Mouse (Mus musculus) MN1 (cell line): ENCODE data around the gene Slc16a10.

Experiments used
- DNase-seq: peaks from one replicate; pipeline ENCODE4 v3.0.0-alpha.2; 2016; ENCODE audit warnings: low spot score

Gene Slc16a10

DNA sequence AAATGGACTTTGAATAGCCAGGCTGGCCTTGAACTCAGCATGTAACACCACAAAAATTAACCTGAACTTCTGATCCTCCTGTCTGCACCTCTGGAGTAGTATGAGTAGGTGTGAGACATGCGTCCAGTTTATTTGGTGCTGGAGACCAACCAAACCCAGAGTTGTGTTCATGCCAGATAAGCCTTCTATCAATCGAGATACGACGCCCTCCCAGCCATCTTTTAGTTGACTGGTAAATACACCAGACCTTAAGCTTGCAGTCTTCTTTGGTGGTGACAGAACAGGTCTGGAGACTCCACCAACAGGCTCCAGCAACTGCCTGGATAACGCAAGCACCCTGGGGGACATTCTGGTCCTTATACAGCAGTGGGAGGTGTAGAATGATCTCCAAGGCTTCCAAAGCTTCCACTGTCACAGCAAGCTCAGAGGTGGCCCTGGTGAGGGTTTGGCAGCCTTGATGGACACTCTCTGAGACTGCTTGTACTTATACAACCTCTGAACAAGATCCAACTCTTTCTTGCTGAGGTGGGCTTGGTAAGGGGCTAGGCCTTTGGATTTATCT, 7.6 kb upstream of the Slc16a10 start:
- DNase-seq, result no peak

DNA sequence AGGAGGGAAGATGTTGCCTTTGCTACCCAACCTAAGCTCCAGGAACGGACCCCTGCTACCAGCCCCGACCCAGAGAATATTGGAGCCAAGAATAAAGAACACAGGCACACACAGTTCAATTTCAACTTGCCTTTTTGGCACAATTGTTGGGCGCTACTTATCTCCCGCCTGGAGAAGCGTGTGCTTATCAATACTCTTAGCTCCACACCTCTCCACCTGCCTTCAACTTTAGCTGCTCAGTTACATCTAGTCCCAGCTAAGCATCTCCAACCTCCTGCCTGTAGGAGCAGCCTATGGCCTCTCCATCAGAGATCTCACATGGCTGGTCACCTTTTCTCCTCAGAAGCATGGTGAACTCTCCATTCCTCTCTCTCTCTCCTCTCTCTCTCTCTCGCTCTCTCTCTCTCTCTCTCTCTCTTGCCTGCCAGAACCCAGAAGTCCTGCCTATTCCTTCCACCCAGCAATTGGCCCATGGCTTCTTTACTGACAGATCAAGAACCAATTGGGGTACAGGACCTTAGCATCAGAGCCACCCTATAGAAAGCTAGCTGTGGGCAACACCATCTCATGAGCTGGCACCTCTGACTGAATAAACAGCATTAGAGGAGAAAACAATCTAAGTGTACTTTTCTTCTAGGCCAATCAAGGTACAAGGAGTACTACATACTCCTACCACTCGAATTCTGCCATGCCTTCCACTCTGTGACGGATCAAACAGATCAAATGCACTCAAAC, 5.4 kb upstream of the Slc16a10 start:
- DNase-seq, result no peak

DNA sequence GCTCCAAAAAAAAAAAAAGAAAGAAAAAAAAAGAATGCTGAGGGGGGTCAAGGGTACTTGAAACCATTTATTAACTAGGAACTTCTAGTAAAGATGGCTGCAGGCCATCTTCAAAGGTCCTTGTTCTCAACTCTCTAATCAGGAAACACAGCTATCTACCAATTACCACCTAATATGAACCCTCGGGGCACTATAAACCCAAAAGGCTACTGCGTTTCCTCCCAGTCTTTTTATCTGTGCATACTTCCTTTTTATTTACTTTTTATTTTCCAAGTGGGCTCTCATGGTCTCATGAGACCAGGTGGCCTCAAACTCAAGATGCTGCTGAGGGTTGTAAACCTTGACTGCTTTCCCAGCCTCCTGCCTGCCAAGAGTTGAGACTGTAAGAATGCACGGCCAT, 4.4 kb upstream of the Slc16a10 start:
- DNase-seq, result no peak

DNA sequence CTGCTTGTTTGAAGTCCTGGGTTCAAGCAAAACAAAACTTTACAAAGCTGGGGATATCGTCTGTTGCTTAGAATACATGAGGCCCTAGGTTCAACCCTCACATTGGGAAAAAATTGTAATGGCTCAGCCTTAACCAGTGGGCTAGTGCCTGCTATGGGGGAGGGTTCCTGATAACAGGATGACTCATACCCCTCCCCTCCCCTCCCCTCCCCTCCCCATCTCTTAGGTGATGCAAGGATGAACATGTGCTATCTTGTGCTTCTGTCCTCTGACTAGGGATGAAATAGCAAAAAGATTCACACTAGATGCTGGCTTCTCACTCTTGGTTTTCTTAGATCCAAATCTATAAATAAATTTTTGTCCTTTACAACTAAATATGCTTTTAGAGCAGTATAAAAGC, 2.8 kb upstream of the Slc16a10 start:
- no peak for DNase-seq

DNA sequence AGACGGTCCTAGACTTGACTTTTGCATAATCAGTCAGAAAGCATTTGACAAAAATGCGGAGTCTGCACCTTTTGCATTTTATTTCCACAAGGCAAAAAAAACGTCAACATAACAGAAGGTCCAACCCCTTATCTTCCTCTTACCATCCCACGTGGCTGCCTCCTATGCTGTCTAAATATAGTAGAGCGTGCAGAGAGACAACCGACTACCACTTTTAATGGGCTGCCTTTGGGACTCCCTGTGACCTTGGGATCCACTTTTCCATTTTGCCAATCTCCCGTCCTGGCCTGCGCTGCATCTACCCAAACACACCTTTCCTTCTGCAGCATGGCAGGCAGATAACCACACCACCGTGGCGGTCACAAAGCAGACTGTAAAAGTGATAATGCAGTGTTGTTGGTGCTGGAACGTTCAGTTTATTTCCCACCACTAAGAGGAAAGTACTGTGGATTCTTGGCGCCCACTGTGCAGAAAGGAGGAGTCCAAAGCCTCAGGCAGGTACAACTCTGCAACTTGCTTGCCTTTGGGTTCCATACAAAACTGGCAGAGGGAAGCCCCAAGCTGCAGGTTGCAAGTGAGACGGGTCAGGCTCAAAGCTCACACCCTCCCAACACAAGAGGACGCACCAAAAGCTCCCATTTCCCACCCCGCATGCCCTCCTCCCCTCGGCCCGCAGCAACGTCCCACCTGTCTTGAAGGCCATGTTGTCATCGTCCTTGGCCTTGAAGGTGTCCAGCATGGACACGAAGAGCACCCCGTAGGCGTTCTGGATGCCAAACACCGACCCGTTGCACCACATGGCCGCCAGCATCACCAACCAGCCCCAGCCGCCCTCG, 824 bp downstream of the Slc16a10 start:
- no peak for DNase-seq

DNA sequence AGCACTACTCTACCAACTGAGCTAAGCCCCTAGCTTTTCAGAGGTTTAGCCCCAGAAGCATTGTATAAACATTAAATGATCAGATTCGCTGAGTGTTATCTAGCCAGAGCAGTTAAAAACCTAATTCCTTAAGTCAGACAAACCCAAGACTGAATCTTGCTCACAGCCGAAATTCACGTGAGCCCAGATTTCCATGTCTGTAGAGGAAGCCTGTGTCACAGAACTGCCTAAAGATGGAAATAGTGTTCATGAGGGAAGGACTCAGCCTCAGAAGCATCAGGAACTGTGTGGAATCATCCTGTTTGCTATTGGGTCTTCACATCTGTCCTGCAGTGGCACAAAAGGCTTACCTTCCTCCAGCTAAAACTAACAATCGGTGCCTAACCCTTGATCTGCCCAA, 2.4 kb downstream of the Slc16a10 start:
- DNase-seq, result no peak

DNA sequence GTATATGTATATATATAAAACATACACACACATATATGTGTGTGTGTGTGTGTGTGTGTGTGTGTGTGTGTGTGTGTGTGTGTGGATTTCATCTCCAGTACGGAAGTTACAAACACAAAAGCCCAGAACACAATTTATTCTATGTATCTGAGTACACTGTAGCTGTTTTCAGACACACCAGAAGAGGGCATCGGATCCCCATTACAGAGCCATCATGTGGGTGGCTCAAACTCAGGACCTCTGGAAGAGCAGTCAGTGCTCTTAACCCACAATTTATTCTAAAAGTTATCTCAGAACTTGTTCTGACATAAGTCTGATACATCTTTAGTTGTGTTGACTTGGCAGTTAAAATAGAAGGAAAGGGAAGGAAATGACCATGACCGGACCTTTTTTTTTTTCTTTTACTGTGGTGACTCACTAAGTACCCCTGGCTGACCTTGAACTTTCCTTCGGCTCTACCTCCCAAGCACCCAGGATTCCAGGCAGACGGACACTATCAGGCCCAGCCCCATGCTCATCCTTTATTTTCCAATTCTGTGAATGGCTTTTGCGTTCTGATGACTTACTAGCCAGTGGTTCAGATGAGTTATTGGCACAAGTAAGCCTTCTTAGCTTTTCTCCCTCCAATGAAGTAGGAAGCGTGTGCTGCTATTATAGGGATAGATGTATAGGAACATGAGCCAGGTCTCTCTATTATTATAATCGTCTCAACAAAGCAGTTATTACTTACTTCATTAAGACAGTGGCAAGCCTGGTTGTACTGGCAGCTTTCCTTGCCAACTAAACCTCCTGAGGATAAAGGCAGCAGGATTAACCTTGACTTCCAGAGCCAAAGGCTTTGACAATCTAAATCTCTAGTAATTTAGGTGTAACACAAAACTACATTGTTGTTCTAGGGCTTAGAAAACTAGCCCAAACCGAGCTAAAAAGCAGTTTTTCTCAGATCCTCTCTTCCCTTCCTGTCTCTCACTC, 6.0 kb downstream of the Slc16a10 start:
- no peak for DNase-seq

DNA sequence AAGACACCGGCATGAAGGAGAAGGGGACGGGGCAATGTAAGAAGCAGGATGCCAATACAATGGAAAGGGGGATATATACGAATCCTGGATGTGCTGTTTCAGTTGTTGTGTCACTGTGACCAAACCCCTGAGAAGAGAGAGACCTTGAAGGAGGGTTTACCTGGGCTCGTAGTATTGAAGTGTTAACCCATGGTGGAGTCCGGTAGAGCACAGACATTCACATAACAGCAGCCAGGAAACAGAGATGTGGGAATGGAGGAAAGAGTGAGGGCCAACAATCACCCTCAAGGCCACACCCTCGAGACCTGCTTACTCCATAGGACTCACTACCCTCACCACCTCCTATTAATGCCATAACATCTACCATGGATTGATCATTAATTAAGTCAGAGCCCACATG, 7.2 kb downstream of the Slc16a10 start:
- DNase-seq, result no peak

DNA sequence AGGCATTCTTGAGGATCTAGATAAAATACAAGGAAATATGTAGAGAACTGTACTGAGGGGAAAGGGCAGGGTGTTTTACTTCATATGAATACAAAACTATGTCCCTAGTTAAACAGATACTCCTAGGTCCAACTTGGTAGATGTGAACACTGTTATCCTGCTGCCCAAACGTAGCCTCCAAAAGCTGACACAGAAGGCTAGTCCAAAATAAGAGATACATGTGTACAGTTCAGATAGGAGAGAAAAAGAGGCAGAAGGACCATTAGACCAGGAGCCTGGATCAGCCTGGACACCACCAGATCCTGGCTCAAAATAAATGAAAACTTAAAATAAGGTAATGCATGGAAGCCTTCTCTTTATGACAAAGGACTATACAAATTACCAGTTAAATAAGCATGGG, 8.4 kb downstream of the Slc16a10 start:
- no peak for DNase-seq

DNA sequence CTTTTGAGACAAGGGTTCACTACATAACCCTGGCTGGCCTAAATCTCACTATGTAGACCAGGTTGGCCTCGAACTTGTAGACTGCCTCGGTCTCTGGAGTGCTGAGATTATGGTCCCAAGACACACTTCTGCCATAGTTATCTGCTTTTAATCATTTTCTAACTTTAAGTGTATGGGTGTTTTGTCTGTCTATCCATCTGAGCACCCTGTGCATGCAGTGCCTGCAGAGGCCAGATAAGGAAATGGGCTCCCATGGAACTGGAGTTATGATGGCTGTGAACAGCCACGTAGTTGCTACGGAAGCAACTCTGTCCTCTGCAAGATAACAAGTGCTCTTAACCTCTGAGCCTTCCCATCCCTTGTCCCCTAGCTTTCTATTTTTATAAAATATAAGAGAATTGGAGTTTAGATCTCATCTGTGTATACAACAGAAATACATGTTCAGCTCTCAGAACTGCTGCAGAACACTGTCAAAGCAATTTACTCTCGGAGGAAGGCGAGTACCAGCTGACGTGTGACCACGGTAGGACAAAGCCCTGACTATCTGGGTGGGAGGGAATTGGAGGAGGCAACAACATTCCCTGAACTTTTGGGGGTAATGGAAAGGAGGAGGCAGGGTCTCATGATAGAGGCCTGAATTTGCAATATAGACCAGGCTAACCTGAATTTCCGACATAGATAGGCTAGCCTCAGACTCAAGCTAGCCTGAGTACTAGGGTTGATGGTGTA, 10.2 kb downstream of the Slc16a10 start:
- no peak for DNase-seq

DNA sequence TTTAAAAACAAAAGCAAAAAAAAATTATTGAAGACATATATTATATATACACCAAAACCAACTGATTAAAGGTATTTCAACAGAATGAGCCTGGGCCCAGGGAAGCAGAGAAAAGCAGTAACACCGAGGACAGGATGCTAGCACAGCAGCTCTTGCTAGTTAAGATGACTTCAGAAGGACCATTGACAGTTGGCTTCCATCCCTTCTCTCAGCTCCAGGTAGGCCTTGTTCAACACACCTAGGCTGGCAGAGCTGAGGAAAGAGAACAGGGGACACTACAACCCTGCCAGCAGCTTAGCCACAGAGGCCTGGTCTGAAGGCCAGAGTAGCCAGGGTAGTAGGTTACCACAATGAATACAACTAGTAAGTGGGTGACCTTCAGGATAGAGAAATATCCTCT, 11.9 kb downstream of the Slc16a10 start:
- no peak for DNase-seq

DNA sequence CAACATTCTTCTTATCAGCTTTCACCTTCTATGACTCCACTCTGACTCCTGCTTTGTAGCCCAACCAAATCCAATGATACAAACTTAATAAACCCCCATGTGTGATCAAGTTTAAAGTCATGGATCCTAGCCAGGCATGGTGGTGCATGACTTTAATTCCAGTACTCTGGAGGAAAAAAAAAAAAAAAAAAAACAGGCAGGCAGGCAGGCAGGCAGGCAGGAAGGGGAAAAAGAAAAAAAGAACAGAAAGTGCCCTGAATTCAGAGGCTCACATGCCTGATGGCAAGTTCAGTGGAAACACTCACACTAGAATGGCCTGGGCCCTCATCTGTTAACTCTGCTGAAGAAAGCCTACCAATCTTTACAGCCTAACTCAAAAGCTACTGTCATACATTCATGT, 12.9 kb downstream of the Slc16a10 start:
- DNase-seq, result no peak

DNA sequence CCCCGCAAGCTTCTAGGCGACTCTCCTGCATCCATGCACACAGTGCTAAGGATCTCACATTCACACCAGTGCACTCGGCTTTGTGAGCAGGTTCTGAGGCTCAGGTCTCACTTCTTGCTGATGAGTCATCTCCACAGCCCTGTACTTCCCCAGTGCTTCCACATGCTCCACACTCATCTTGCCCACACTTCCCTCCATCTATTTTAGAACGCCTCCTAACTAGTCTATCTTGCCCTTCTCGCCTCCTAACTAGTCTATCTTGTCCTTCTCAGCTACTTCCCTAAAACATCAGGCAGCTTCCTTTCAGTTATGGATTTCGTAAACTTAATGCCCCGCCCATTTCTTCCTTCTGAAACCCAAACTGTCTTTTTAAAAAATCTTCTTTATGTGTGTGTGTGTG, 13.6 kb downstream of the Slc16a10 start:
- DNase-seq, result no peak

DNA sequence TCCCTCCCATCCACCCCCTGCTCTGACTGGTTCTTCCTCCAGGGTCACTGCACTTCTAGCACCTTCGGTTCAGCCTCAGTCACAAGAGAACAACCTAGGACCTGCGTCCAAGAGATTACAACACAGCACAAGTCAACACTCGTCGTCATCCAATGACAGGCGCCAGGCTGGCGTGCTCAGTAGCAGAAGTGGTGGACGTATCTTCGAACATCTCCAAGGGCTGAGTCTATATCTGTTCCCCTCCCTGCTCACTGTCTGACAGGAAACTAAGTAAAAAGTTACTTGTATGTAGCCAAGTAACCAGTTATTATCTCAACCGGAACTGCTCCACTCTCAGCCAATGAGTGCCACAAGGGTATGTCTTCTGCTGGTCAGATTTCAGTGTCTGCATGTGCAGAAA, 16.9 kb downstream of the Slc16a10 start:
- no peak for DNase-seq

DNA sequence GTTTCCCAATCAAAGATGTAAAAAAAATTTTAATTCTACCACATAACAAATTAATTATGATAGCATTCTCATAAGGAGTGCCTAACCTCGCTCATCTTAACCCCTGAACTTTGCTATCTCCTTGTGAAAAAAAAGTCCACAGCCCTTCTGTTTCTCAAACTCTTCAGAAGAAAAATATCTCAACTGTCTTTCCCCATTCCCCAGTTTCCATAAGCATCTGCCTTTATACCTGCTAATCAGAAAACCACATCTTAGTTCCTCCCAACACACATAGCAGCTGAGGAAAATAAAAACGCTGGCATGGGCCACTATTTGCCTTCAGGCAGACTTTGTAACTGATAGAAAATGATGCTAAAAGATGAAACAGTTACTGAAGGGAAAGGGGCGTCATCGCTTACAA, 17.5 kb downstream of the Slc16a10 start:
- no peak for DNase-seq

DNA sequence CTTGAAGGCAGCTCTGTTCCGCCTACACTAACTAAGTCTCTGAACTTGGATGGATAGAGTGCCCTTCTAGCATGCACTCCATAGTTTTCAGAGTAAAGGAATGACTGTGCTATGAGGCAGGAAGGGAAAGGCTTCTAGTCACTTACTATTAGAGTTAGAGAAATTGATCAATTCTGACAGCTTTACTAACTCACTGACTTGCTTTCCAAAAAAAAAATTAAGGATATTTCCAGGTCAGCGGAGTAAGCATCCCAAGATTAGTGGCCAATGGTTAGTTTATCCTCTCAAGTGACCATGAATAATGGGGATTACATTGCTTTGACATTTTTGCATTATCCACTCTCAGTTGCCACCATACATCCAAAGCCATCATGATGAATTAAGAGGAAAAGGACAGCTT, 18.0 kb downstream of the Slc16a10 start:
- DNase-seq, result no peak

DNA sequence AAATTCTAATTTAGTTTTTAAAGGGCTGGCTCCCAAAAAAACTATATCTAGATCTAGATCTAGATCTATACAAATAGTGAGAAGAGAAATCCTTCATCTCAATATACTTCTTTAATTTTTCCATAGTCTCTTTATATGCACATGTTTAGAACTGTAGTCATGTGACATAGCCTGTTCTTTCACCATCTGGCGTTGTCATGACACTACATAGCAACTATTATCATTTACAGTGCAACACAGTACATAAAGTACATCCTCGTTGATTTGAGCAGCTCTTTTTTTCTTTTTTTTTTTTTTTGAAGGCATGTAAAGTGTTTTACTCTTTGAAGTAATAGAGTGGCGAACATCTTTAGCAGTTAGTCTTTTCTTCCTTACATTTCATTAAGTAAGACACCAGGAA, 22.6 kb downstream of the Slc16a10 start:
- DNase-seq, result no peak

DNA sequence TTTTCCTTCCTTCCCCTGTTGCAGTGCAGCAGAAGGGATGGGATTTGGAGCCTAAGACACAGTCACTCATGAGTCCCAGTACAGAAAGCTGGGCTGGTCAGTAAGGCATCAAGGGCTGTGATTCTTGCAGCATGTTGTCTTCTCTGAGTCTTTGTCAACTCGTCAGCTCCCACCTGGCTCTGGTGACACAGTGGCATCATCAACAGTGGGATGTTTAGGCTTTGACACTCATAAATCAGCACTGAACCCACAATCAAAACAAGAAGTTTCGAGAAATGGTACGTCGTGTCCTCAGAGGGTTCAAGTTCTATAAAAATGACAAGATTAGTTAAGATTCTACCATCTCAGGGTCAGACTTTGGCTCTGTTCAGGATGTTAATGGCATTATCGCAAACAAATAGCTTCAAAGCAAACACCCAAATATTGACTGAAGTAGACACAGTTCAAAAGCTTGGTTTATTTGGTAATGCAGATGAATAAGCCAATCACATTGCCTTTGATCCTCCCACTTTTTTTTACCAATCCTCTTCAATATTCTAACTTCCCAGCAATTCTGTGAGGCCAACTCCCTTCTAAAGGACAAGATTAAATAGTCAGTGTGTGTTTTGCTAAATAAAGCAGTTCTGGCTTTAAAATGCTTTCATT, 23.2 kb downstream of the Slc16a10 start:
- no peak for DNase-seq

DNA sequence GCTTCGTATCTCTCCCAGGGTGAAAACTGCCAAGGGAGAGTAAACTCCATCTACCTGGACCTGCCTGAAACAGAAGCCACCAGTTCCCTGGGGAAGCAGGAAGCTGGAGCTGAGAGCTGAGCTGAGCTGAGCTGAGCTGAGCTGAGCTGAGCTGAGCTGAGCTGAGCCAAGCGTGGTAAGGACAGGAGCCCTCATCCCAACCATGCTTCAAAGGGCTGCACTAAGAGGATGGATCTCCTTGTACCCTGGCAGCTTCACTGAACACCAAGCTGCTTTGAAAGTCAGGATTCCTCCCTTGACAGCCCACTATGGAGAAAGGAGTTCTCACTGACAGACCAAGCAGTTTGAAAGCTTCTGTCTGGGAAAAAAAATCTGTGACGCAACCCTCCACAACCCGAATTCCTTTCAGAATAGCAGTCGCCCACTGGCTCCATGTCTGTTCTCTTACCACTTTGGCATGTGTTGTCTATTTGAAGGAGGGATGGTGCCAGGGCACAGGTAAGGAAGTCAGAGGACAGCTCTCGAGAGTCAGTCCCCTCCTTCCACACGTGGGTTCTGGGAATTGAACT, 28.5 kb downstream of the Slc16a10 start:
- DNase-seq, result no peak

DNA sequence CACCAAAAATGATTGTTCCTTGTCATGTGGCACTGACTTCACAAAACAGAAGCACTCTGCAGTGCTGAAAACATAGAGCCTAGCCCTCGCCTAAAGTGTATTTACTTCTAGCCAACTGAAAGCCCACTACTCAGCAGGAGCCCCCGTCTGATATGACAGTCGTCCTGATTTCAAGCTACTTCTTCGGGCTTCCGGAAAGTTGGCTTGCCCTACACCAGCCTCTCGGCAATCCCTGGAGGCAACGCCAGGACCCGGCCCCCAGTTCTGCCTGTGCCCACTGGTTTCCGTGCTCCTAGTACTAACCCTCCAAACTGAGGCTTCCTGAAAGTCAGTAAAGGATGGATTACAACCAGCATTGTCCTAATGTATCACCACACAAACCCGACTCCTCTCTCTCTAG, 29.8 kb downstream of the Slc16a10 start:
- DNase-seq, result no peak

DNA sequence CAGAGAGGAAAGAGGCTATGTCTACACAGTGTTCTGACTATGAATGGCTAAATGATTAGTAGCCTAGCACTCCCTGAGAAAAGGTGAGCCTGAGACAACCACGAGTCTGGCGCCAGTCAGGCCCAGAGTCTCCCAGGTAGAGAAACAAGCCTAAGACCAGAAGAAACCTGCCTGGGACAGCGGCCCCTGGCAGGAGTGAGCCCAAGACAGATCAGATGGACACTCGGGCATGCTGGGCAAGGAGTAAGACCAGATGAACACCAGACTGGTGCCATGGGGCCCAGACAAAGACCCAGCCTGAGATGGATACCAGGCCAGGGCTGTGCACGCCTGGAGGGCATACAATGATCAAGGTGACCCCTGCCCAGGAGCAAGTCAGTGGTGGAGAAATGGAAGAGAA, 32.5 kb downstream of the Slc16a10 start:
- no peak for DNase-seq
